Mouse (Mus musculus) liver, adult 2 months (tissue): ENCODE measurements around the gene Hspa4l.

Experiments
- CTCF ChIP-seq: fragments of 200-500 bp; IDR thresholded peaks from 2 replicates; pipeline ENCODE4 v1.5.1; 2011; ENCODE audit warnings: low read depth, low read length, control low read depth
- POLR2A ChIP-seq: fragments of 200-500 bp; IDR thresholded peaks from 2 replicates; pipeline ENCODE4 v1.6.1; 2011; ENCODE audit warnings: low read length, control low read depth; ENCODE audit not compliant: insufficient read depth; ENCODE audit errors: extremely low read depth

DNA sequence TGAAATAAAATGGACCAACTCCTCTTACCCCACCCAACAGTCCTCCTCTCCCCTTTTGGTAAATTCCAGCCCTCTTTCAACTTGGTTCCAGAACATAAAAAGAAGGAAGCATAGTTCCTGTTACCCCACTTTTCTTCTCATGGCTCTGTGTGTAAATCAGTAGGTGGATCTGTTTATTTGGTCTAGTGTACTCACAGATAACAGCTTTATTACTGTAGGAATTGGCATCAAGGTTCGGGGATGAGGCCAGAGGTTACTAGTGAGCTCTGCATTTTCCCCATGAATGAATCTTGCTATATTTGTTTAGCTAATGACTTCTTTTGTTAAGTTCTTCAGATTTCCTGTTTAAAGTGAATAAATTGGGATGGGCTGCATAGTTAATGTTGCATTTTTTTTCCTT lies 28.2 kb upstream of the Hspa4l start:
- no peak for TF ChIP-seq CTCF
- no peak for TF ChIP-seq POLR2A
